Comparison of ENCODE assay signal across 10 mouse cellular contexts in the genomic region with DNA sequence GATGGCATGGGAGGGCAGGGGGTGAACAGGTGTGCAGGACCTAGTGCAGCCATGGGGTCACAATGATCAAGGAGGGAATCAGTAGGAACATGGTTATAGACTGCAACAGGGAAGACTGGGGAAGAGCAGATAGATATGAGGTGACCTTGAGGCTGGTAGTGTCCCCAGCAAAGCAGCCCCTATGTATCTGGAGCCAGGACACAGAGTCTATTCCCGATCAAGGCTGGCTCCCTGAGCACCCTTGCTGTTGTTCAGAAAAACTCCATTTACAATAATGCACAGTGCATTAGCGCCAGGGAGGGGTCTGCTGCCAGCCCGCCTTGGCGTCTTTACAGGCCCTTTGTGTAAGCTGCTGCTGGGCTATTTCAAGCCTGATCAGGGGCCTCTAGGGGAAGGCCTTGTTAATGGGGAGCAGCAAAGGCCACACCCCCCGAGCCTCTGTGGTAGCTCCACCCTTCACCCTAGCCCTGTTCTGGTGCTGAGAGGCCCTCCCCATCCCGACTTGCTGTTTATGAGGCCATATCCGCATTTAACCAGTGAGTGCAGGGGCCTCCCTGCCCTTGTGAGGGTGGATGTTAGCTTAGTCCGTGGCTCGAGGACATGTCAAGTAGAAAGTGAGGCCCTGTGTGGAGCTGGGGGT. TPM values are rescaled to one million over a fixed set of nuclear protein-coding genes. Genes with fewer than 3 reads are reported as not detected.
DNase-seq lines count a peak whose midpoint lies in the region; ATAC-seq and TF ChIP-seq lines count a peak whose summit lies in the region.
"Had no signal": no experiment of that assay in that cellular context is flagged by ENCODE, and none has a peak within 500 bp of the region (broad histone marks: within the 10 kb centered on the region; RNA-seq: fewer than 3 reads in every experiment).

No protein-coding gene starts in this region.

- intact Hi-C loops in gastrocnemius, adult 2 months (cut with DNase I) = no loop called here

- H3K4me2 ChIP-seq in kidney, embryonic 14.5 days (replicated peaks; ENCODE audit: low read depth, low read length) = no peak overlapping the region
- H3K4me2 ChIP-seq in heart, embryonic 16.5 days (ENCODE audit: low read depth, low read length) = peak overlapping the region; percentile 15
- H3K4me2 ChIP-seq in midbrain, embryonic 11.5 days = no peak overlapping the region

- DNase-seq in kidney, adult 18-20 months = no peak
- peak; percentile 30 for DNase-seq in embryonic facial prominence, embryonic 10.5 days (ENCODE audit: low spot score)
- DNase-seq in midbrain, embryonic 11.5 days (ENCODE audit: low spot score, missing footprints) = no peak
- DNase-seq in gastrocnemius, adult 2 months = no peak
- no peak for DNase-seq in testis, postnatal 14 days (ENCODE audit: low spot score)
- no peak for DNase-seq in thymus, postnatal 36 days
- DNase-seq: gastrocnemius, postnatal 36 days had no signal

- no peaks in the 10 kb centered on the region for H3K36me3 ChIP-seq in kidney, embryonic 14.5 days (ENCODE audit: control insufficient read depth, insufficient read depth, low read length)
- no peaks in the 10 kb centered on the region for H3K36me3 ChIP-seq in embryonic facial prominence, embryonic 10.5 days (replicated peaks)
- H3K36me3 ChIP-seq in heart, embryonic 16.5 days (ENCODE audit: control insufficient read depth, insufficient read depth) = no peaks in the 10 kb centered on the region
- no peaks in the 10 kb centered on the region for H3K36me3 ChIP-seq in midbrain, embryonic 11.5 days (ENCODE audit: control insufficient read depth, insufficient read depth, low read length)

- peaks cover 10% of the 10 kb centered on the region; the same call in 1 of the 2 replicates for H3K4me1 ChIP-seq in kidney, embryonic 14.5 days (ENCODE audit: control insufficient read depth, insufficient read depth, low read length)
- peaks cover 20% of the 10 kb centered on the region for H3K4me1 ChIP-seq in embryonic facial prominence, embryonic 10.5 days
- peaks cover 27% of the 10 kb centered on the region for H3K4me1 ChIP-seq in heart, embryonic 16.5 days (ENCODE audit: control insufficient read depth, insufficient read depth, low read length)
- peaks cover 7% of the 10 kb centered on the region for H3K4me1 ChIP-seq in midbrain, embryonic 11.5 days (ENCODE audit: control insufficient read depth, insufficient read depth, low read length)

- no peak overlapping the region for H3K4me3 ChIP-seq in kidney, embryonic 14.5 days (ENCODE audit: low read length)
- H3K4me3 ChIP-seq in embryonic facial prominence, embryonic 10.5 days = no peak overlapping the region
- H3K4me3 ChIP-seq in heart, embryonic 16.5 days (ENCODE audit: low read length) = no peak overlapping the region
- no peak overlapping the region for H3K4me3 ChIP-seq in midbrain, embryonic 11.5 days (ENCODE audit: low read depth, low read length)
- H3K4me3 ChIP-seq in gastrocnemius, adult 2 months = no peak overlapping the region

- no peaks in the 10 kb centered on the region for H3K27me3 ChIP-seq in kidney, embryonic 14.5 days (ENCODE audit: control insufficient read depth, insufficient read depth, low read length)
- no peaks in the 10 kb centered on the region for H3K27me3 ChIP-seq in embryonic facial prominence, embryonic 10.5 days (replicated peaks; ENCODE audit: low read depth, poor library complexity, severe bottlenecking)
- no peaks in the 10 kb centered on the region for H3K27me3 ChIP-seq in heart, embryonic 16.5 days (ENCODE audit: control insufficient read depth, insufficient read depth, low read length)
- no peaks in the 10 kb centered on the region for H3K27me3 ChIP-seq in midbrain, embryonic 11.5 days (ENCODE audit: control insufficient read depth, insufficient read depth, low read length)

- H3K9ac ChIP-seq in kidney, embryonic 14.5 days (ENCODE audit: low read depth, low read length) = no peak overlapping the region
- H3K9ac ChIP-seq in heart, embryonic 16.5 days (ENCODE audit: low read length) = peak overlapping the region; percentile 47
- H3K9ac ChIP-seq in midbrain, embryonic 11.5 days (ENCODE audit: low read length) = peak overlapping the region; percentile 33; the same call in 1 of the 2 replicates
- H3K9ac ChIP-seq: liver, embryonic 14.5 days had no signal

- no peak for TF ChIP-seq CTCF in gastrocnemius, adult 2 months (IDR thresholded peaks at IDR 0.05)

- WGBS in kidney, embryonic 14.5 days = 19% methylated on average over 9 of the region's 9 CpGs
- 29% methylated on average over 9 of the region's 9 CpGs for WGBS in embryonic facial prominence, embryonic 10.5 days
- WGBS in heart, embryonic 16.5 days = 20% methylated on average over 9 of the region's 9 CpGs
- 38% methylated on average over 9 of the region's 9 CpGs for WGBS in midbrain, embryonic 11.5 days

- peak; percentile 69 for ATAC-seq in kidney, embryonic 14.5 days (ENCODE audit: low FRiP score, low TSS enrichment)
- peak; percentile 90 for ATAC-seq in heart, embryonic 16.5 days (replicated peaks; ENCODE audit: extremely low read depth, insufficient read depth, low FRiP score)
- peak; percentile 52; the same call in 1 of the 2 replicates for ATAC-seq in midbrain, embryonic 11.5 days (ENCODE audit: low FRiP score)

- H3K27ac ChIP-seq in kidney, embryonic 14.5 days (ENCODE audit: low read depth, low read length) = no peak overlapping the region
- H3K27ac ChIP-seq in embryonic facial prominence, embryonic 10.5 days (replicated peaks) = peak overlapping the region; percentile 57
- peak overlapping the region; percentile 93 for H3K27ac ChIP-seq in heart, embryonic 16.5 days (ENCODE audit: low read length)
- no peak overlapping the region for H3K27ac ChIP-seq in midbrain, embryonic 11.5 days (ENCODE audit: low read depth, low read length)
- H3K27ac ChIP-seq in gastrocnemius, adult 2 months = no peak overlapping the region
- H3K27ac ChIP-seq: liver, embryonic 14.5 days had no signal

- 0 out of 2 replicates have a peak, but pooled peaks cover 2% of the 10 kb centered on the region for H3K9me3 ChIP-seq in kidney, embryonic 14.5 days (ENCODE audit: control insufficient read depth, low read length)
- H3K9me3 ChIP-seq in embryonic facial prominence, embryonic 10.5 days = no peaks in the 10 kb centered on the region
- H3K9me3 ChIP-seq in heart, embryonic 16.5 days (replicated peaks; ENCODE audit: control insufficient read depth, low read length) = no peaks in the 10 kb centered on the region
- no peaks in the 10 kb centered on the region for H3K9me3 ChIP-seq in midbrain, embryonic 11.5 days (ENCODE audit: control insufficient read depth, low read length)

RNA-seq across cellular contexts. Expression of gene Tekt4, which starts 7.9 kb away (rescaled TPM):
- polyA plus RNA-seq in kidney, embryonic 14.5 days (2014; fragmentation: Nextera tagmentation; extraction: Ambion mirVana) = not detected in 2 replicates
- 0.33 TPM in 1 of 2 replicates, not detected in the other for polyA plus RNA-seq in embryonic facial prominence, embryonic 10.5 days (2016; fragmentation: Nextera tagmentation; extraction: Ambion mirVana)
- 0.81 and 1.5 TPM in 2 replicates for polyA plus RNA-seq in heart, embryonic 16.5 days (2015; fragmentation: Nextera tagmentation; extraction: Ambion mirVana)
- 0.12 TPM in 1 of 2 replicates, not detected in the other for polyA plus RNA-seq in midbrain, embryonic 11.5 days (2014; fragmentation: Nextera tagmentation; extraction: Ambion mirVana)
- not detected for total RNA-seq in gastrocnemius, adult 2 months (2021)
- total RNA-seq: gastrocnemius, postnatal 36 days had no signal

RNA-seq across cellular contexts. Expression of gene Cacna1h, which starts 28.8 kb away (rescaled TPM):
- 3.0 and 4.0 TPM in 2 replicates for polyA plus RNA-seq in kidney, embryonic 14.5 days (2014; fragmentation: Nextera tagmentation; extraction: Ambion mirVana)
- polyA plus RNA-seq in embryonic facial prominence, embryonic 10.5 days (2016; fragmentation: Nextera tagmentation; extraction: Ambion mirVana) = 2.9 and 3.3 TPM in 2 replicates
- polyA plus RNA-seq in heart, embryonic 16.5 days (2015; fragmentation: Nextera tagmentation; extraction: Ambion mirVana) = 4.5 and 5.4 TPM in 2 replicates
- 3.5 and 4.3 TPM in 2 replicates for polyA plus RNA-seq in midbrain, embryonic 11.5 days (2014; fragmentation: Nextera tagmentation; extraction: Ambion mirVana)
- 1 to 10 TPM in 1 of 2 experiments, under 1 TPM in 1; 0.94 to 1.7 TPM for total RNA-seq in gastrocnemius, adult 2 months (2021)

RNA-seq across cellular contexts. Expression of gene Sstr5, which starts 34.7 kb away (rescaled TPM):
- not detected in 2 replicates for polyA plus RNA-seq in kidney, embryonic 14.5 days (2014; fragmentation: Nextera tagmentation; extraction: Ambion mirVana)
- 0.13 and 0.21 TPM in 2 replicates for polyA plus RNA-seq in embryonic facial prominence, embryonic 10.5 days (2016; fragmentation: Nextera tagmentation; extraction: Ambion mirVana)
- 0.07 and 0.12 TPM in 2 replicates for polyA plus RNA-seq in heart, embryonic 16.5 days (2015; fragmentation: Nextera tagmentation; extraction: Ambion mirVana)
- not detected in 2 replicates for polyA plus RNA-seq in midbrain, embryonic 11.5 days (2014; fragmentation: Nextera tagmentation; extraction: Ambion mirVana)
- not detected for total RNA-seq in gastrocnemius, adult 2 months (2021)
- total RNA-seq: gastrocnemius, postnatal 36 days had no signal

Comparison
In these comparisons a context has a peak if more than half of its experiments do, and no peak if none do; other contexts are left out.
1. H3K27ac ChIP-seq: peak in embryonic facial prominence, embryonic 10.5 days (single experiment) and heart, embryonic 16.5 days (single experiment); none in kidney, embryonic 14.5 days (single experiment), midbrain, embryonic 11.5 days (single experiment) and gastrocnemius, adult 2 months (single experiment).
2. Peak in every context shown above with its lines, with median percentiles within 50 percentile points of each other: ATAC-seq.